Mouse (Mus musculus): ENCODE data around the gene Prkg1. TPM values are rescaled to one million over a fixed set of nuclear protein-coding genes. Genes with fewer than 3 reads are reported as not detected.

Gene Prkg1
- polyA plus RNA-seq, 1 experiment from 2014 or later: 21.1 TPM

GRCm38 (mm10) chr19:30699130-30699529, 1065.7 kb downstream of the Prkg1 start:
- Histone ChIP-seq H3K36me3 (ENCODE audit: control insufficient read depth, insufficient read depth, low read length) (no peaks in the 10 kb centered on the region), H3K4me2 (replicated peaks; ENCODE audit: low read depth, low read length) (no peak overlapping the region), H3K9ac (replicated peaks; ENCODE audit: low read depth, low read length) (no peak overlapping the region), H3K9me3 (ENCODE audit: control insufficient read depth, low read depth, low read length) (no peaks in the 10 kb centered on the region), H3K4me1 (ENCODE audit: control insufficient read depth, insufficient read depth, low read length) (no peaks in the 10 kb centered on the region), H3K27ac (ENCODE audit: low read length) (no peak overlapping the region), H3K4me3 (ENCODE audit: low read depth, low read length) (no peak overlapping the region), H3K27me3 (ENCODE audit: control insufficient read depth, insufficient read depth, low read length) (no peaks in the 10 kb centered on the region)
- ATAC-seq (ENCODE audit: insufficient number of reproducible peaks, insufficient read depth, low FRiP score, low read depth): no peak
- WGBS: 92% methylated on average over 5 of the region's 5 CpGs

GRCm38 (mm10) chr19:30691258-30691657, 1073.6 kb downstream of the Prkg1 start:
- H3K4me1 ChIP-seq (ENCODE audit: control insufficient read depth, insufficient read depth, low read length): no peaks in the 10 kb centered on the region
- no peaks in the 10 kb centered on the region for H3K36me3 ChIP-seq (ENCODE audit: control insufficient read depth, insufficient read depth, low read length)
- H3K9me3 ChIP-seq (ENCODE audit: control insufficient read depth, low read depth, low read length): no peaks in the 10 kb centered on the region
- no peak overlapping the region for H3K27ac ChIP-seq (ENCODE audit: low read length)
- H3K4me2 ChIP-seq (replicated peaks; ENCODE audit: low read depth, low read length): no peak overlapping the region
- no peak for ATAC-seq (ENCODE audit: insufficient number of reproducible peaks, insufficient read depth, low FRiP score, low read depth)
- H3K9ac ChIP-seq (replicated peaks; ENCODE audit: low read depth, low read length): no peak overlapping the region
- no peaks in the 10 kb centered on the region for H3K27me3 ChIP-seq (ENCODE audit: control insufficient read depth, insufficient read depth, low read length)
- no peak overlapping the region for H3K4me3 ChIP-seq (ENCODE audit: low read depth, low read length)
- WGBS: 94% methylated on average over 2 of the region's 2 CpGs

DNA sequence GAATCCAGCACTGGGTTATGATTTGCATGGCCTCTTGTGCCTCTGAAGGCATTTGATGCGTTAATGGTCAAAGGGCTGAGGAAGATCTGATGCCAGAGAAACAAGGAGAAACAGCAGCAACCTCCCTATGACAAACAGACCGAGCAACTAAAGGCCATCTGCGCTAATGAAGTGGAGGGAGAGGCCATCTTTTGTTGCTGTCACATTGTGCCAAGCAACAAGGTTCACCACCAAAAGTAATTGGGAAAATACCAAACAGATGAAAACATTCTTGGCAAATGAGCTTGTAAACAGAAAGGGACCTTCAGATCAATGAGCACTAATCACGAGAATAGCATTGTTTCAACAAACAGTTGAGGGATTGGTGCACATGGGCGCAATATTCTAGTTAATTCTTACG, 1074.1 kb downstream of the Prkg1 start:
- no peak overlapping the region for H3K27ac ChIP-seq (ENCODE audit: low read length)
- no peak for ATAC-seq (ENCODE audit: insufficient number of reproducible peaks, insufficient read depth, low FRiP score, low read depth)
- no peaks in the 10 kb centered on the region for H3K4me1 ChIP-seq (ENCODE audit: control insufficient read depth, insufficient read depth, low read length)
- no peak overlapping the region for H3K9ac ChIP-seq (replicated peaks; ENCODE audit: low read depth, low read length)
- no peaks in the 10 kb centered on the region for H3K27me3 ChIP-seq (ENCODE audit: control insufficient read depth, insufficient read depth, low read length)
- no peaks in the 10 kb centered on the region for H3K9me3 ChIP-seq (ENCODE audit: control insufficient read depth, low read depth, low read length)
- no peaks in the 10 kb centered on the region for H3K36me3 ChIP-seq (ENCODE audit: control insufficient read depth, insufficient read depth, low read length)
- 85% methylated on average over 6 of the region's 6 CpGs for WGBS
- H3K4me2 ChIP-seq (replicated peaks; ENCODE audit: low read depth, low read length): no peak overlapping the region
- H3K4me3 ChIP-seq (ENCODE audit: low read depth, low read length): no peak overlapping the region

DNA sequence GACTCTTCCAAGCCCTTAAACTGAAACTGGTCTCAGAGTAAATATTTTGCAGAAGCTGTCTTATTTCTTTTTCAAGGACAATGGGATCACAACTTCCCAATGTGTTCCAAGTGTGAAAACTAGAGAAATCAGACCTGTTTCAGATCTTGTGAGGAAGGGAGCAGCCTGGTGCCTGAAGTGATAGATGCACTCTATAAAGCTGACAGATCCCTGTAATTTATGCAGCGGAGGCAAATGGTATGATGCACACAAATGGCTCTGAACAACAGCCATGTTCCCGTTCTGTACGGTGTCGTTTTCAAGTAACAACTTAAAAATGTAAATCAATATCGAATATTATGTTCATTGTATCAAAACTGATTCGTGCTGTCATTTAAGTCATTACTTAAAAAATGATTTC, 1076.9 kb downstream of the Prkg1 start:
- H3K27ac ChIP-seq (ENCODE audit: low read length): no peak overlapping the region
- H3K4me3 ChIP-seq (ENCODE audit: low read depth, low read length): no peak overlapping the region
- no peaks in the 10 kb centered on the region for H3K36me3 ChIP-seq (ENCODE audit: control insufficient read depth, insufficient read depth, low read length)
- no peak overlapping the region for H3K4me2 ChIP-seq (replicated peaks; ENCODE audit: low read depth, low read length)
- no peaks in the 10 kb centered on the region for H3K27me3 ChIP-seq (ENCODE audit: control insufficient read depth, insufficient read depth, low read length)
- ATAC-seq (ENCODE audit: insufficient number of reproducible peaks, insufficient read depth, low FRiP score, low read depth): no peak
- H3K9ac ChIP-seq (replicated peaks; ENCODE audit: low read depth, low read length): no peak overlapping the region
- no peaks in the 10 kb centered on the region for H3K4me1 ChIP-seq (ENCODE audit: control insufficient read depth, insufficient read depth, low read length)
- no peaks in the 10 kb centered on the region for H3K9me3 ChIP-seq (ENCODE audit: control insufficient read depth, low read depth, low read length)
- WGBS: 79% methylated on average over 6 of the region's 6 CpGs

GRCm38 (mm10) chr19:30676308-30676707, 1088.5 kb downstream of the Prkg1 start:
- Histone ChIP-seq H3K27me3 (ENCODE audit: control insufficient read depth, insufficient read depth, low read length) (no peaks in the 10 kb centered on the region), H3K27ac (ENCODE audit: low read length) (no peak overlapping the region), H3K36me3 (ENCODE audit: control insufficient read depth, insufficient read depth, low read length) (no peaks in the 10 kb centered on the region), H3K9me3 (ENCODE audit: control insufficient read depth, low read depth, low read length) (no peaks in the 10 kb centered on the region), H3K4me2 (replicated peaks; ENCODE audit: low read depth, low read length) (no peak overlapping the region), H3K4me3 (ENCODE audit: low read depth, low read length) (no peak overlapping the region), H3K9ac (replicated peaks; ENCODE audit: low read depth, low read length) (no peak overlapping the region), H3K4me1 (ENCODE audit: control insufficient read depth, insufficient read depth, low read length) (no peaks in the 10 kb centered on the region)
- no peak for ATAC-seq (ENCODE audit: insufficient number of reproducible peaks, insufficient read depth, low FRiP score, low read depth)
- WGBS: 81% methylated on average over 8 of the region's 8 CpGs

DNA sequence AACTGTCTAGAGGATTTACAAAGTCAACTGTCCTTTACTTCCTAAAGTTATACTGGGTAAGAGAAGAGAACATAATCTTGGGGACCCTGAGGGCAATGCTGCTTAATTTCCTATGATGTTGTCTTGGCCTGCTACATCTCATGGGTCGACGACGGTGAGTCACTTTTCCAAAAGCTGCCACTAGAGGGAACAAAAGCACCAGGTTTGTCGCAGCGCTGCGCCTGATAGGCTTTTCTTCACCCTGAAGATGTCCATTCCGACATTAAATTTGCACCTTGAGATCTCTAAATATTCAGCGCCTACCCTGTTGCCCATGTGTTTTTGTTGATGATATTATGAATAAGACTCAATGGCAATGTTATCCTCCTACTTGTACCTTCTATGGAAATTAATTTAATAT, 1100.6 kb downstream of the Prkg1 start:
- no peak overlapping the region for H3K4me3 ChIP-seq (ENCODE audit: low read depth, low read length)
- no peak overlapping the region for H3K9ac ChIP-seq (replicated peaks; ENCODE audit: low read depth, low read length)
- no peak for ATAC-seq (ENCODE audit: insufficient number of reproducible peaks, insufficient read depth, low FRiP score, low read depth)
- H3K27me3 ChIP-seq (ENCODE audit: control insufficient read depth, insufficient read depth, low read length): no peaks in the 10 kb centered on the region
- no peak overlapping the region for H3K27ac ChIP-seq (ENCODE audit: low read length)
- H3K4me2 ChIP-seq (replicated peaks; ENCODE audit: low read depth, low read length): no peak overlapping the region
- H3K4me1 ChIP-seq (ENCODE audit: control insufficient read depth, insufficient read depth, low read length): no peaks in the 10 kb centered on the region
- H3K36me3 ChIP-seq (ENCODE audit: control insufficient read depth, insufficient read depth, low read length): no peaks in the 10 kb centered on the region
- H3K9me3 ChIP-seq (ENCODE audit: control insufficient read depth, low read depth, low read length): no peaks in the 10 kb centered on the region
- 8% methylated on average over 8 of the region's 8 CpGs for WGBS

DNA sequence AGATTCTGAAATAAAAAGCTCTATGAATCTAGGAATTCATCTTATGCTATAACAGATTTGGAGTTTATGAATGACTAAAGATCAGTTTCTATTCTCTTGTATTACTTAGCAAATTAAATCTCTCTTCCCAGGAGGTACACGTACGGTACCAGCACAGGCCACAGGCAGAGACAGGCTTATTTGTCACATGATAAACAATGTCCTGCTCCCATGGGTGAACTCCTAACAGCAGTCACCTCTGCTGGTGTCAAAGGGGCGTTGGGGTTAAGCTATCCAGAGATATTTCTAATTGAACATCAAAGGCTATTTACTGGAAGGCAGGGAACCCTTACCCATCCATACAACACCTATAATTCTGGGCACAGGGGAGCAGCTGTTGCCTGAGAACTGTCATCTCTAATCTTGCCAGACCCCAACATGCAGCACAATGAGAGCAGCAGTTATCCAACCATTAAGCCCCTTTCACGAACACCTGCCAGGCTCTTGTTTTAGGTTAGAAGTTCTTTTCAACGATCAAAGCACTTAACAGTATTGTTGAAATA, 1122.1 kb downstream of the Prkg1 start:
- Histone ChIP-seq H3K36me3 (ENCODE audit: control insufficient read depth, insufficient read depth, low read length) (no peaks in the 10 kb centered on the region), H3K4me1 (ENCODE audit: control insufficient read depth, insufficient read depth, low read length) (no peaks in the 10 kb centered on the region), H3K27me3 (ENCODE audit: control insufficient read depth, insufficient read depth, low read length) (no peaks in the 10 kb centered on the region), H3K4me3 (ENCODE audit: low read depth, low read length) (no peak overlapping the region), H3K9ac (replicated peaks; ENCODE audit: low read depth, low read length) (no peak overlapping the region), H3K27ac (ENCODE audit: low read length) (no peak overlapping the region), H3K4me2 (replicated peaks; ENCODE audit: low read depth, low read length) (no peak overlapping the region), H3K9me3 (ENCODE audit: control insufficient read depth, low read depth, low read length) (no peaks in the 10 kb centered on the region)
- ATAC-seq (ENCODE audit: insufficient number of reproducible peaks, insufficient read depth, low FRiP score, low read depth): no peak
- 38% methylated on average over 5 of the region's 5 CpGs for WGBS

DNA sequence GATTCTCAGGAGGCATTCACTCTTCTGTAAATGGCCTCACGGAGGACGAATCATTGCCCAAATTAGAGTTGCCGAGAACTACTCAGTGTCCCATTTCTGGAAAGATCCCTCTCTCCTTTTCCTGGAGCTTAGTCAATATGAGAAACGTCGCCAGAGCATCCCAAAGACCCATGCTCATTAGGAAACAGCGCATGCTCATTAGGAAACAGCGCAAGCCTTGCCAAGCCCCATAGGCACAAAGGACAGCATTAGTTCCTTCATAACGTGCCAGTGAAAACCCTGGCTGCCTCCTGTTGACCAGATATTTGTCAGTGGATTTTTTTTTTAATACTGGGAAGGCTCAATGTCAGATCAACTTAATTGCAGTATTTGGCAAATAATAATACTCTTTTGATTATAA, 1127.4 kb downstream of the Prkg1 start:
- 87% methylated on average over 8 of the region's 8 CpGs for WGBS
- H3K36me3 ChIP-seq (ENCODE audit: control insufficient read depth, insufficient read depth, low read length): no peaks in the 10 kb centered on the region
- ATAC-seq (ENCODE audit: insufficient number of reproducible peaks, insufficient read depth, low FRiP score, low read depth): no peak
- H3K4me2 ChIP-seq (replicated peaks; ENCODE audit: low read depth, low read length): no peak overlapping the region
- H3K4me3 ChIP-seq (ENCODE audit: low read depth, low read length): no peak overlapping the region
- no peak overlapping the region for H3K9ac ChIP-seq (replicated peaks; ENCODE audit: low read depth, low read length)
- no peaks in the 10 kb centered on the region for H3K27me3 ChIP-seq (ENCODE audit: control insufficient read depth, insufficient read depth, low read length)
- no peaks in the 10 kb centered on the region for H3K9me3 ChIP-seq (ENCODE audit: control insufficient read depth, low read depth, low read length)
- no peak overlapping the region for H3K27ac ChIP-seq (ENCODE audit: low read length)
- H3K4me1 ChIP-seq (ENCODE audit: control insufficient read depth, insufficient read depth, low read length): no peaks in the 10 kb centered on the region

DNA sequence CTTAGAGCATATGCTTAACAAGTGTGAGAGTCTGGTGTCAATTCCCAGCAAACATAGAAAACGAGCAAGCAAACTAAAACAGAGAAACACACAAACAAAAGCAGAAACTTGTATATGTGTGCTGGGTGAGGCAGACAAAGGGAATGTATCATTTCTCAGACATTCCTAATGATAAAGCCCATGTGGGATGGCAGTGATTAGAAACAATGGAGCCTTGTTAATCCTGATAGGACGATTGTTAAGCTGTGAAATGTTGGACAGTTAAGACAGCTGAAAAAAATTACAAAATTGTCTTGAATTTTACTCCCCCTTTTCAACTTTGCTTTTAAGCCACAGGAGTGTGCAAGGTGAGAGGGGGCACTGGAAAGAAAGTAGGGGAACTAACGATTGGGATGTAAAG, 1133.8 kb downstream of the Prkg1 start:
- Histone ChIP-seq H3K4me2 (replicated peaks; ENCODE audit: low read depth, low read length) (no peak overlapping the region), H3K4me1 (ENCODE audit: control insufficient read depth, insufficient read depth, low read length) (no peaks in the 10 kb centered on the region), H3K9ac (replicated peaks; ENCODE audit: low read depth, low read length) (no peak overlapping the region), H3K9me3 (ENCODE audit: control insufficient read depth, low read depth, low read length) (no peaks in the 10 kb centered on the region), H3K36me3 (ENCODE audit: control insufficient read depth, insufficient read depth, low read length) (no peaks in the 10 kb centered on the region), H3K27me3 (ENCODE audit: control insufficient read depth, insufficient read depth, low read length) (no peaks in the 10 kb centered on the region), H3K27ac (ENCODE audit: low read length) (no peak overlapping the region), H3K4me3 (ENCODE audit: low read depth, low read length) (no peak overlapping the region)
- WGBS: 43% methylated on average over 3 of the region's 3 CpGs
- ATAC-seq (ENCODE audit: insufficient number of reproducible peaks, insufficient read depth, low FRiP score, low read depth): no peak

Measured in stomach, embryonic 14.5 days (tissue).